Mouse (Mus musculus) ES-Bruce4 (cell line): ENCODE data around the gene Banp. TPM values are rescaled to one million over a fixed set of nuclear protein-coding genes. Genes with fewer than 3 reads are reported as not detected.

Experiments used
- H3K27ac ChIP-seq: 2 replicates; pipeline ENCODE4 v1.5.1; 2012; ENCODE audit warnings: low read length, inconsistent platforms; ENCODE audit not compliant: insufficient read depth
- H3K27me3 ChIP-seq: 2 replicates; pipeline ENCODE4 v1.6.1; 2012; ENCODE audit warnings: mild to moderate bottlenecking, low read length, inconsistent platforms; ENCODE audit not compliant: control insufficient read depth, poor library complexity, insufficient read depth, severe bottlenecking
- H3K36me3 ChIP-seq: 2 replicates; pipeline ENCODE4 v1.6.1; 2012; ENCODE audit warnings: inconsistent platforms, mild to moderate bottlenecking, low read length, moderate library complexity; ENCODE audit not compliant: control insufficient read depth, poor library complexity, insufficient read depth, severe bottlenecking
- H3K4me1 ChIP-seq: one replicate; pipeline ENCODE4 v1.8.1; 2011; ENCODE audit warnings: low read length; ENCODE audit not compliant: control insufficient read depth, insufficient read depth
- H3K4me3 ChIP-seq: 2 replicates; pipeline ENCODE4 v1.5.1; 2011; ENCODE audit warnings: low read depth, mild to moderate bottlenecking, low read length
- H3K9ac ChIP-seq: 2 replicates; pipeline ENCODE4 v1.6.1; 2012; ENCODE audit warnings: low read depth, mild to moderate bottlenecking, inconsistent platforms; ENCODE audit not compliant: poor library complexity, severe bottlenecking
- H3K9me3 ChIP-seq: replicated peaks from 2 replicates; pipeline ENCODE4 v1.6.1; 2012; ENCODE audit warnings: mild to moderate bottlenecking, low read length, inconsistent platforms; ENCODE audit not compliant: control insufficient read depth, poor library complexity, insufficient read depth, severe bottlenecking
- CTCF ChIP-seq: IDR thresholded peaks from one replicate; pipeline ENCODE4 v1.8.1; 2011; ENCODE audit warnings: low read depth, low read length
- EP300 ChIP-seq: IDR thresholded peaks from 2 replicates; pipeline ENCODE4 v1.6.1; 2011; ENCODE audit warnings: low read depth, low read length; ENCODE audit not compliant: insufficient read depth
- POLR2A ChIP-seq: IDR thresholded peaks from one replicate; pipeline ENCODE4 v1.8.1; 2011; ENCODE audit warnings: low read length; ENCODE audit not compliant: insufficient read depth
- polyA plus RNA-seq: library from polyadenylated mRNA; stranded (reverse); fragments of >200 nt; gene quantifications from 2 replicates; pipeline ENCODE4 v1.2.4, GENCODE M21; 2011; ENCODE audit warnings: low read depth; ENCODE audit not compliant: missing spikeins, insufficient read depth, insufficient read length

Gene Banp
- polyA plus RNA-seq, 1 experiment = 47.2 TPM

DNA sequence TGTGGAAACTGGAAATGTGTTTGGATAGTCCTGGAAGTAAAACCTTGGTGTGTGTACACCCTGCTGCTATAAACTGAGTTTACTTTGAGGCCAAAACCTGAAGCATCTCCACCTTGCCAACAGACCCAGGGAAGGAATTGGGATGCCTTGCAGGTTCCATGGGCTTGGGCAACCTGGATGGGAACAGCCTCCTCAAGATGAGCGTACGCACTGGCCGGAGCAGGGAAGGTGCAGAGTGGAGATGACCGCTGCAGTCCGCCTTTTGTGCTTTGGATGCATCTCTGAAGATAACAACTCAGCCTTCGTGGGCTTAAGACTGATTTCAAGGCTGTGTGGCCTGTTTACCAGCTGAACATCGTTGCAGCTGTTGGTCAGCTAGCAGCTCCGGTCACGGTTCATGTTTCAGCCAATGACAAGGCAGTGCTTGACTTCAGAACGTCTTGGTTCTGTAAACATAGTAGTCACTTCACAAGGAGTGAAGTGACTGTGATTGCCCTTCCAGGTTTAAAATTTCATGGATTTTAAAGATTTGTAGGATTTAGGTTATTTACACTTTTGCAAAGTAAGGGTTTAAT is 5.5 kb downstream of the Banp start:
- peaks cover 25% of the 10 kb centered on the region for H3K36me3 ChIP-seq
- peaks cover 3% of the 10 kb centered on the region for H3K4me1 ChIP-seq
- H3K9me3 ChIP-seq = no peaks in the 10 kb centered on the region
- no peak overlapping the region for H3K9ac ChIP-seq
- no peak overlapping the region for H3K4me3 ChIP-seq
- H3K27ac ChIP-seq = no peak overlapping the region
- H3K27me3 ChIP-seq = no peaks in the 10 kb centered on the region
- TF ChIP-seq CTCF (no peak), EP300 (no peak), POLR2A (no peak)

DNA sequence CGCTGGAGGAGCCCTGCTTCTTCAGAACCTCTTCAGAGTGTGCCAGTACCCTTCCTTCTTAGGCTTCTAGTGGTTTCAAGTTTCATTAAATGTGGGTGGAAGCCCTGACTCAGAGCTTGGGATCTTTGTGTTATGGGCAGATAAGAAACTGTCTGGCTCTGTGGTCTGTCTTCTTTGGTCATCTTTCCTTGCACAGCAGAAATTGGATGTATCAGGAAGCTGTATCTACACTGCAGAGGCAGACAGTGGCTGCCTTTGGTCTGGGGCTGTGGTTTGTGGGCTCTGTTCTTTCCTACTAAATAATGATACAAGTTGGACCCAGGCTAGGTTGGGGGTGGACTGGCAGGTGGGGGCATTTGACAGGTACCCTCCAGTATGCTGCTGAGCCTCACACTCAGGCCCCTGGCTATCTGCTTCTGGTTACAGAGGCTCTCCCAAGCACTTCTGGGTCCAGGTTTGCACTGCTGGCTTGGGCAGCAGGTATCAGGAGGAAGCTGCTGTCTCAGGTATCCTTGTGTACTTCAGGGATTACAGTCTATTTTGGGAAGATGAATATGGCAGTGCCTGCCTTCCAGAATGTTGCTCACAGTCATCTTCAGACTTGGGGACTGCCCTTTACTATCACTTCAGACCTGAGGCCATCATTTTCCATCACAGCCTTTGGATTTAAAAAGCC is 6.4 kb downstream of the Banp start:
- no peak overlapping the region for H3K4me3 ChIP-seq
- H3K27ac ChIP-seq = no peak overlapping the region
- peaks cover 26% of the 10 kb centered on the region for H3K36me3 ChIP-seq
- H3K27me3 ChIP-seq = no peaks in the 10 kb centered on the region
- no peak overlapping the region for H3K9ac ChIP-seq
- no peak for TF ChIP-seq POLR2A
- no peak for TF ChIP-seq CTCF
- no peak for TF ChIP-seq EP300
- peaks cover 3% of the 10 kb centered on the region for H3K4me1 ChIP-seq
- no peaks in the 10 kb centered on the region for H3K9me3 ChIP-seq

DNA sequence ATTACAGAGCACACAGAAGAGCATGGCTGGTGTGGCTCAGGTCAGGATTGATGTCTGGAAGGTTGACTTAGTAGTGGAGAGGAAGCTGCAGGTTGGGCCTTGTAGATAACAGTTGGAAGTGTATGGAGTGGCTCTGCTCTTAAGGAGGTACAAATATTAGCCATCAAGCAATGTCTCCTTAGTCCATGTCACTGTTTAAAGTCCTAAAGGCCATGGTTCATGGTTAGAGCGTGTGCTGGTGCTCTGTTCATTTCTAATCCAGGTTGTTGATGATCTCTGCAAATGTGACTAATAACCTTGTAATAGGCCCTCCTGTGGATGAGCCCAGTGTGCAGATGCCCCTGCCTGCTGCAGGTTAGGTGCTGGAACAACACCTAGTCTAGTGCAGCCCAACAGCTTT is 8.8 kb downstream of the Banp start:
- Histone ChIP-seq H3K4me3 (no peak overlapping the region), H3K4me1 (peaks cover 3% of the 10 kb centered on the region), H3K27me3 (no peaks in the 10 kb centered on the region), H3K9me3 (no peaks in the 10 kb centered on the region), H3K9ac (no peak overlapping the region), H3K27ac (no peak overlapping the region), H3K36me3 (peaks cover 28% of the 10 kb centered on the region)
- TF ChIP-seq EP300 = no peak
- TF ChIP-seq CTCF = no peak
- no peak for TF ChIP-seq POLR2A

DNA sequence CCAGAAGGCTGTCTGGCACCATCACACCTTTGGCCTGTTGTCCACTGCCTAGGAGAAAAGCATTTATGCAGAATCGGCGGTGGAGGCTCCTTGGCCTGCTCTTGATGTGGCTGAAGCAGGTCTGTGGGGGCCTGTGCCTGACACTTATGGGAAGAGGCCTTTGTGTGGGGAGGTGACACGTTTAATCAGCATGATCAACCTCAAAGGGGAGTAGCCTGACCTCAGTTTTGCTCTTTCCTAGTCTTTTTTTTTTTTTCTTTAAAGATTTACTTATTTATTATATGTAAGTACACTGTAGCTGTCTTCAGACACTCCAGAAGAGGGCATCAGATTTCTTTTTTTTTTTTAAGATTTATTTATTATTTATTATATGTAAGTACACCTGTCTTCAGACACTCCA is 13.3 kb downstream of the Banp start:
- H3K27ac ChIP-seq = no peak overlapping the region
- peaks cover 5% of the 10 kb centered on the region; the same call in 1 of the 2 replicates for H3K36me3 ChIP-seq
- no peak for TF ChIP-seq CTCF
- TF ChIP-seq EP300 = no peak
- TF ChIP-seq POLR2A = no peak
- no peak overlapping the region for H3K9ac ChIP-seq
- H3K9me3 ChIP-seq = no peaks in the 10 kb centered on the region
- H3K27me3 ChIP-seq = no peaks in the 10 kb centered on the region
- H3K4me3 ChIP-seq = no peak overlapping the region
- peaks cover 4% of the 10 kb centered on the region for H3K4me1 ChIP-seq

DNA sequence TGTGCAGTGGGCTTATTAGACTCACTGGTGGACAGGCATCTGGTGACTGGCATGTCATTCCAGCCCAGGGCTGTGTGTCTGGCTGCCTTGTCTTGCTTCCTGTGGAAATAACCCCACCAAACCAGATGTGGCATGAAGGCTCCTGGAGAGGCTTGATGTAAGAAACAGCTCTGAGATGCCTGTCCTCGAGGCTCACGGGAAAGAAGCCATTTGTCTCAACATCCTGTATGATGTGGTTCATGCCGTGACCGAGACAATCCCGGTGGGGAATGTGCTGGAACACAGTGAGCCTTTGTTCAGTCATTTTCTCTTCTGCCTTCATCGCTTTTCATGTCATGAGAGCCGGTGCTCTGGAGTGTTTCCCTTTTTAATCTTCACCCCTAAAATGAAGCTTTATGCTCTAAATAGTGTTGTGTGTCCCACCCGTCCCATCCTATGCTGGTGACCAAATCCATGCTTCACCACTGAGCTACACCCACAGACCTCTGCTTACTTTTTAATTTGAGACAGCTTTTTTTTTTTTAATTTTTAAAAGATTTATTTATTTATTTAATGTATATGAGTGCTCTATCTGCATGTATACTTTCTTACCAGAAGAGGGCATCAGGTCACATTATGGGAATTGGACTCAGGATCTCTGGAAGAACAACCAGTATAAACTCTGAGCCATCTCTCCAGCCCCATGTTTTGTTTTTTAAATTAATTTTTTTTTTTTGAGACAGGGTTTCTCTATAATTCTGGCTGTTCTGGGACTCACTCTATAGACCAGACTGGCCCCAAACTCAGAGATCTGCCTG is 15.4 kb downstream of the Banp start:
- H3K4me1 ChIP-seq = peaks cover 4% of the 10 kb centered on the region
- peak overlapping the region; percentile 25; the same call in 1 of the 2 replicates for H3K27ac ChIP-seq
- H3K9me3 ChIP-seq = no peaks in the 10 kb centered on the region
- no peak overlapping the region for H3K9ac ChIP-seq
- peaks cover 5% of the 10 kb centered on the region; the same call in 1 of the 2 replicates for H3K36me3 ChIP-seq
- H3K4me3 ChIP-seq = no peak overlapping the region
- no peak for TF ChIP-seq CTCF
- TF ChIP-seq EP300 = no peak
- TF ChIP-seq POLR2A = no peak
- no peaks in the 10 kb centered on the region for H3K27me3 ChIP-seq

DNA sequence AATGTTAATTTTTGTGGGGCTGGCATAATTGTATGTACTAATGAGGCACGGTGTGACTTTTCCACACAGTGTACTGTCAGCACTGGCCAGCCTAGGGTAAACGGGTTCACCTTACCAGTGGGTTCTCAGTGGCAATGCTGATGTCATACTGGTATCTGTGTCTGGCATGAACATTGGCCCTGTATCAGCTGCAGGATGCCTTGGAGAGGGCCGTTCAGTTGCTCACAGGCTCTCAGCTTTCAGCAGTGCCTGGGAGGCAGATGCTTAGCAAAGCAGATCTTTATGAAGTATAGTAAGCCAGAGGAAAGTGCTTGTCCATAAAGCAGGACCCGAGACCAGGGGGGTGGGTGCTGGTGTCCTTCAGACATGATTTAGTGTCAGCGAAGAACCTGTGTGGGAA is 16.6 kb downstream of the Banp start:
- Histone ChIP-seq H3K9ac (no peak overlapping the region), H3K27ac (no peak overlapping the region)

More for the DNA sequence above, 16.6 kb downstream of the Banp start:
- Histone ChIP-seq H3K27me3 (no peaks in the 10 kb centered on the region), H3K36me3 (peaks cover 2% of the 10 kb centered on the region; the same call in 1 of the 2 replicates), H3K4me1 (peaks cover 4% of the 10 kb centered on the region), H3K9me3 (no peaks in the 10 kb centered on the region), H3K4me3 (no peak overlapping the region)
- TF ChIP-seq POLR2A = no peak
